Mouse (Mus musculus): ENCODE measurements around the gene Meis2. TPM values are rescaled to one million over a fixed set of nuclear protein-coding genes. Genes with fewer than 3 reads are reported as not detected.

The Meis2 gene
- polyA plus RNA-seq, 1 experiment from 2014 or later: 53.0 TPM

GRCm38 (mm10) chr2:115962113-115962512, 103.5 kb downstream of the Meis2 start:
- Histone ChIP-seq H3K4me3 (replicated peaks) (no peak overlapping the region), H3K27me3 (replicated peaks) (no peaks in the 10 kb centered on the region), H3K4me1 (peaks cover 3% of the 10 kb centered on the region; the same call in 1 of the 2 replicates), H3K9me3 (no peaks in the 10 kb centered on the region), H3K4me2 (no peak overlapping the region), H3K27ac (no peak overlapping the region), H3K9ac (no peak overlapping the region), H3K36me3 (no peaks in the 10 kb centered on the region)
- WGBS: 74% methylated on average over 2 of the region's 2 CpGs
- ATAC-seq (ENCODE audit: insufficient read depth, low FRiP score, low read depth): no peak

- no peak for ATAC-seq (ENCODE audit: insufficient read depth, low FRiP score, low read depth)
- H3K4me3 ChIP-seq (replicated peaks): no peak overlapping the region
- no peaks in the 10 kb centered on the region for H3K36me3 ChIP-seq
- peaks cover 3% of the 10 kb centered on the region; the same call in 1 of the 2 replicates for H3K4me1 ChIP-seq
- no peak overlapping the region for H3K9ac ChIP-seq
- WGBS: 79% methylated on average over 7 of the region's 7 CpGs
- no peaks in the 10 kb centered on the region for H3K9me3 ChIP-seq
- no peak overlapping the region for H3K27ac ChIP-seq
- H3K4me2 ChIP-seq: no peak overlapping the region
- H3K27me3 ChIP-seq (replicated peaks): no peaks in the 10 kb centered on the region
These were observed 105.0 kb downstream of the Meis2 start for GRCm38 (mm10) chr2:115960615-115961014.

GRCm38 (mm10) chr2:115956786-115957185, 108.9 kb downstream of the Meis2 start:
- Histone ChIP-seq H3K9me3 (no peaks in the 10 kb centered on the region), H3K4me2 (no peak overlapping the region), H3K4me3 (replicated peaks) (no peak overlapping the region), H3K27ac (no peak overlapping the region), H3K9ac (no peak overlapping the region), H3K4me1 (peaks cover 3% of the 10 kb centered on the region; the same call in 1 of the 2 replicates), H3K27me3 (replicated peaks) (no peaks in the 10 kb centered on the region), H3K36me3 (no peaks in the 10 kb centered on the region)
- WGBS: 57% methylated on average over 2 of the region's 2 CpGs
- no peak for ATAC-seq (ENCODE audit: insufficient read depth, low FRiP score, low read depth)

- WGBS: 46% methylated on average over 3 of the region's 3 CpGs
- H3K27ac ChIP-seq: no peak overlapping the region
These were observed 115.0 kb downstream of the Meis2 start for GRCm38 (mm10) chr2:115950645-115951044.

GRCm38 (mm10) chr2:115948630-115949426, 116.8 kb downstream of the Meis2 start:
- Histone ChIP-seq H3K9me3 (no peaks in the 10 kb centered on the region), H3K9ac (no peak overlapping the region), H3K36me3 (no peaks in the 10 kb centered on the region; the same call in 1 of the 2 replicates), H3K4me3 (replicated peaks) (no peak overlapping the region), H3K27ac (no peak overlapping the region), H3K4me2 (no peak overlapping the region), H3K27me3 (replicated peaks) (no peaks in the 10 kb centered on the region), H3K4me1 (no peaks in the 10 kb centered on the region)
- WGBS: 86% methylated on average over 7 of the region's 7 CpGs
- no peak for ATAC-seq (ENCODE audit: insufficient read depth, low FRiP score, low read depth)

More at GRCm38 (mm10) chr2:115950645-115951044, 115.0 kb downstream of the Meis2 start:
- H3K27me3 ChIP-seq (replicated peaks): no peaks in the 10 kb centered on the region
- no peaks in the 10 kb centered on the region for H3K9me3 ChIP-seq
- H3K4me3 ChIP-seq (replicated peaks): no peak overlapping the region
- H3K9ac ChIP-seq: no peak overlapping the region
- no peak for ATAC-seq (ENCODE audit: insufficient read depth, low FRiP score, low read depth)
- H3K36me3 ChIP-seq: no peaks in the 10 kb centered on the region; the same call in 1 of the 2 replicates
- H3K4me1 ChIP-seq: no peaks in the 10 kb centered on the region
- H3K4me2 ChIP-seq: no peak overlapping the region

GRCm38 (mm10) chr2:115947714-115948226, 117.9 kb downstream of the Meis2 start:
- no peak overlapping the region for H3K4me3 ChIP-seq (replicated peaks)
- no peak overlapping the region for H3K4me2 ChIP-seq
- no peaks in the 10 kb centered on the region for H3K4me1 ChIP-seq
- no peak for ATAC-seq (ENCODE audit: insufficient read depth, low FRiP score, low read depth)
- no peak overlapping the region for H3K27ac ChIP-seq
- 38% methylated on average over 7 of the region's 7 CpGs for WGBS
- no peaks in the 10 kb centered on the region for H3K9me3 ChIP-seq
- no peaks in the 10 kb centered on the region for H3K27me3 ChIP-seq (replicated peaks)
- H3K9ac ChIP-seq: no peak overlapping the region
- no peaks in the 10 kb centered on the region; the same call in 1 of the 2 replicates for H3K36me3 ChIP-seq

- no peaks in the 10 kb centered on the region for H3K4me1 ChIP-seq
- no peaks in the 10 kb centered on the region for H3K9me3 ChIP-seq
- H3K4me2 ChIP-seq: no peak overlapping the region
- no peak for ATAC-seq (ENCODE audit: insufficient read depth, low FRiP score, low read depth)
- no peak overlapping the region for H3K4me3 ChIP-seq (replicated peaks)
- 66% methylated on average over 8 of the region's 8 CpGs for WGBS
- H3K36me3 ChIP-seq: no peaks in the 10 kb centered on the region; the same call in 1 of the 2 replicates
- no peaks in the 10 kb centered on the region for H3K27me3 ChIP-seq (replicated peaks)
- no peak overlapping the region for H3K9ac ChIP-seq
- no peak overlapping the region for H3K27ac ChIP-seq
These were observed 122.6 kb downstream of the Meis2 start for GRCm38 (mm10) chr2:115943044-115943443.

GRCm38 (mm10) chr2:115939849-115940248, 125.8 kb downstream of the Meis2 start:
- no peaks in the 10 kb centered on the region for H3K9me3 ChIP-seq
- no peak overlapping the region for H3K9ac ChIP-seq
- no peak overlapping the region for H3K27ac ChIP-seq
- WGBS: 89% methylated on average over 5 of the region's 5 CpGs
- H3K4me3 ChIP-seq (replicated peaks): no peak overlapping the region
- no peak for ATAC-seq (ENCODE audit: insufficient read depth, low FRiP score, low read depth)
- no peaks in the 10 kb centered on the region for H3K27me3 ChIP-seq (replicated peaks)
- H3K4me1 ChIP-seq: no peaks in the 10 kb centered on the region
- no peak overlapping the region for H3K4me2 ChIP-seq
- H3K36me3 ChIP-seq: no peaks in the 10 kb centered on the region

- no peak overlapping the region for H3K4me2 ChIP-seq
- no peaks in the 10 kb centered on the region for H3K9me3 ChIP-seq
- no peak for ATAC-seq (ENCODE audit: insufficient read depth, low FRiP score, low read depth)
- no peaks in the 10 kb centered on the region for H3K36me3 ChIP-seq
- no peaks in the 10 kb centered on the region for H3K27me3 ChIP-seq (replicated peaks)
- H3K4me1 ChIP-seq: no peaks in the 10 kb centered on the region
- WGBS: 64% methylated on average over 8 of the region's 8 CpGs
- H3K4me3 ChIP-seq (replicated peaks): no peak overlapping the region
- H3K27ac ChIP-seq: no peak overlapping the region
- H3K9ac ChIP-seq: no peak overlapping the region
These were observed 126.6 kb downstream of the Meis2 start for GRCm38 (mm10) chr2:115938926-115939563.

GRCm38 (mm10) chr2:115938296-115938695, 127.3 kb downstream of the Meis2 start:
- no peak for ATAC-seq (ENCODE audit: insufficient read depth, low FRiP score, low read depth)
- Histone ChIP-seq H3K9me3 (no peaks in the 10 kb centered on the region), H3K4me1 (no peaks in the 10 kb centered on the region), H3K4me2 (no peak overlapping the region), H3K4me3 (replicated peaks) (no peak overlapping the region), H3K9ac (no peak overlapping the region), H3K27ac (no peak overlapping the region), H3K36me3 (no peaks in the 10 kb centered on the region), H3K27me3 (replicated peaks) (no peaks in the 10 kb centered on the region)
- 73% methylated on average over 3 of the region's 3 CpGs for WGBS

GRCm38 (mm10) chr2:115937896-115938295, 127.7 kb downstream of the Meis2 start:
- WGBS: 84% methylated on average over 1 of the region's 1 CpGs
- H3K9ac ChIP-seq: no peak overlapping the region
- no peaks in the 10 kb centered on the region for H3K27me3 ChIP-seq (replicated peaks)
- H3K4me1 ChIP-seq: no peaks in the 10 kb centered on the region
- no peak overlapping the region for H3K4me3 ChIP-seq (replicated peaks)
- H3K36me3 ChIP-seq: no peaks in the 10 kb centered on the region
- no peak for ATAC-seq (ENCODE audit: insufficient read depth, low FRiP score, low read depth)
- no peaks in the 10 kb centered on the region for H3K9me3 ChIP-seq
- H3K4me2 ChIP-seq: no peak overlapping the region
- no peak overlapping the region for H3K27ac ChIP-seq

- Histone ChIP-seq H3K4me1 (no peaks in the 10 kb centered on the region), H3K36me3 (no peaks in the 10 kb centered on the region), H3K4me2 (no peak overlapping the region), H3K27ac (no peak overlapping the region), H3K4me3 (replicated peaks) (no peak overlapping the region), H3K27me3 (replicated peaks) (no peaks in the 10 kb centered on the region), H3K9me3 (no peaks in the 10 kb centered on the region), H3K9ac (no peak overlapping the region)
- no peak for ATAC-seq (ENCODE audit: insufficient read depth, low FRiP score, low read depth)
- WGBS: 78% methylated on average over 9 of the region's 9 CpGs
These were observed 128.9 kb downstream of the Meis2 start for GRCm38 (mm10) chr2:115936786-115937185.

Data from stomach, embryonic 15.5 days (tissue).